Mouse (Mus musculus): ENCODE results near the gene Mcrip2.

DNA sequence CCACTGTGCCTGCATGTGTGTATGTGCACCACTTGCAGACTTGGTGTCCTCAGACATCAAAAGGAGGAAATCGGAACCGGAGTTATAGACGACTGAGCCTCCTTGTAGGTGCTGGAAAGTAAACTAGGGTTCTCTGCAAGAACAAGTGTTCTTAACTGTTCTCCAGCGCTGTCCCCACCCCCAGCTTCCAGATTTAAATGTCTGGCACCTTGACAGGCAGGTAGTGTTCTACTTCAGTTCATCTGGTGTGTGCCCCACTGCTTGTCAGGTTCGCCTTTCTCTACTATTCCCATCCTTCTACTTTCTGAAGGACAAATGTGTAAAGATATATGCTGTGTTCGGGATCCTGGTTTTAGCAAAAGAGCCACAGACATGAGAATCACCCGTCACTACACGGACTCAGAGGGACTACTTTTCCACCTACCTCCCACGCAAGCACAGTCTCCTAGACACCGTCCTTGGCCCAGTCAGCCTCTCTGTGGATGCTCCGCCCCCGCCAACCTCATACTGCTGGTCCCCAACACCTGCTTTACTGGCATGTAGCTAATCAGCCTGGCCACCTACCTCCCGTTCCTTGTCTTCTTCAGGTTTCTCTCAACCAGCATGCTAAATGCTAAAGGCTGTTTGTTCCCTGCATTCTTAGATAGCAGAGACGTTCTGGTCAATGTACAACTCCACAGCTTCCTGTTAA lies 44.8 kb upstream of the Mcrip2 start:
- TF ChIP-seq CTCF (IDR thresholded peaks at IDR 0.05; ENCODE audit: low read depth) (no peak), EP300 (IDR thresholded peaks at IDR 0.05; ENCODE audit: low read depth) (no peak)

Measured in heart, postnatal 0 days (tissue).